Mouse (Mus musculus) midbrain, postnatal 0 days (tissue): ENCODE results near the gene Rbm15b. TPM values are rescaled to one million over a fixed set of nuclear protein-coding genes. Genes with fewer than 3 reads are reported as not detected.

Experiments used
- ATAC-seq: fragments of 200-750 bp; cut with Nextera tagmentation; 2 replicates; pipeline ENCODE4 v1.8.0; 2017; ENCODE audit warnings: moderate number of reproducible peaks, mild to moderate bottlenecking, moderate TSS enrichment, moderate library complexity; ENCODE audit not compliant: low FRiP score
- DNase-seq: peaks from one replicate; pipeline ENCODE4 v3.0.0-alpha.2; 2015; ENCODE audit warnings: low spot score
- H3K27ac ChIP-seq: fragments of 300-500 bp; sonication (generic); 2 replicates; pipeline ENCODE4 v1.5.1; 2014; ENCODE audit warnings: low read depth, mild to moderate bottlenecking, low read length, mixed read lengths
- H3K27me3 ChIP-seq: fragments of 300-500 bp; sonication (generic); 2 replicates; pipeline ENCODE4 v1.6.1; 2014; ENCODE audit warnings: low read length, control low read depth, mixed read lengths; ENCODE audit not compliant: insufficient read depth
- H3K36me3 ChIP-seq: fragments of 300-500 bp; sonication (generic); 2 replicates; pipeline ENCODE4 v1.6.1; 2014; ENCODE audit warnings: low read length, control low read depth, mixed read lengths; ENCODE audit not compliant: insufficient read depth
- H3K4me1 ChIP-seq: fragments of 300-500 bp; sonication (generic); 2 replicates; pipeline ENCODE4 v1.6.1; 2014; ENCODE audit warnings: mild to moderate bottlenecking, control low read depth, antibody characterized with exemption, low read length, mixed read lengths; ENCODE audit not compliant: insufficient read depth
- H3K4me2 ChIP-seq: fragments of 300-500 bp; sonication (generic); 2 replicates; pipeline ENCODE4 v1.6.1; 2014; ENCODE audit warnings: low read depth, mild to moderate bottlenecking, low read length, mixed read lengths; ENCODE audit not compliant: poor library complexity, severe bottlenecking
- H3K4me3 ChIP-seq: fragments of 300-500 bp; sonication (generic); 2 replicates; pipeline ENCODE4 v1.5.1; 2014; ENCODE audit warnings: low read depth, mild to moderate bottlenecking, low read length, moderate library complexity
- H3K9ac ChIP-seq: fragments of 300-500 bp; sonication (generic); replicated peaks from 2 replicates; pipeline ENCODE4 v1.6.1; 2014; ENCODE audit warnings: mild to moderate bottlenecking, low read length, moderate library complexity, mixed read lengths; ENCODE audit not compliant: poor library complexity, severe bottlenecking
- H3K9me3 ChIP-seq: fragments of 300-500 bp; sonication (generic); 2 replicates; pipeline ENCODE4 v1.6.1; 2016; ENCODE audit warnings: low read length, control low read depth
- CTCF ChIP-seq: IDR thresholded peaks from 2 replicates; pipeline ENCODE4 v1.5.1; 2016; ENCODE audit warnings: antibody characterized with exemption, mild to moderate bottlenecking
- WGBS: fragments of 180-500 bp; shearing (Covaris S2); extraction: QIAGEN DNeasy Blood & Tissue Kit; methylation state at CpG from one replicate; pipeline ENCODE4 v1.1.7; 2014; 5-methylcytosine and 5-hydroxymethylcytosine counted together
- polyA plus RNA-seq: library from polyadenylated mRNA; unstranded; fragments of >200 nt; fragmentation: Nextera tagmentation; extraction: Ambion mirVana; gene quantifications from 2 replicates; pipeline ENCODE4 v1.2.1, GENCODE M21; 2015
- total RNA-seq: library from RNA; depleted of rRNA; stranded (reverse); fragments of >200 nt; gene quantifications from 2 replicates; pipeline ENCODE4 v1.2.3, GENCODE M21; 2014

Rbm15b gene
- total and polyA plus RNA-seq, 2 experiments from 2014 or later = 12.6 to 81.6 TPM

- Histone ChIP-seq H3K9me3 (no peaks in the 10 kb centered on the region), H3K4me2 (no peak overlapping the region), H3K27ac (no peak overlapping the region), H3K36me3 (peaks cover 25% of the 10 kb centered on the region), H3K4me3 (no peak overlapping the region), H3K9ac (no peak overlapping the region), H3K4me1 (peaks cover 20% of the 10 kb centered on the region), H3K27me3 (no peaks in the 10 kb centered on the region)
- TF ChIP-seq CTCF = no peak
- WGBS = 93% methylated on average over 3 of the region's 3 CpGs
- ATAC-seq = no peak
- DNase-seq = no peak
Measured at GRCm38 (mm10) chr9:106888346-106888745, 1.1 kb upstream of the Rbm15b start.

- H3K27ac ChIP-seq = peak overlapping the region; percentile 93
- WGBS = under 1% methylated on average over 77 of the region's 107 CpGs
- DNase-seq (peak; percentile 27), ATAC-seq (no peak)
- peak overlapping the region; percentile 88 for H3K4me3 ChIP-seq
- H3K36me3 ChIP-seq = peaks cover 46% of the 10 kb centered on the region
- no peak for TF ChIP-seq CTCF
- peaks cover 23% of the 10 kb centered on the region for H3K4me1 ChIP-seq
- peak overlapping the region; percentile 94 for H3K9ac ChIP-seq
- H3K27me3 ChIP-seq = no peaks in the 10 kb centered on the region
- no peaks in the 10 kb centered on the region for H3K9me3 ChIP-seq
- H3K4me2 ChIP-seq = peak overlapping the region; percentile 97
Measured at GRCm38 (mm10) chr9:106885901-106886731, 1.1 kb downstream of the Rbm15b start.

- Histone ChIP-seq H3K27ac (peak overlapping the region; percentile 93; the same call in 1 of the 2 replicates), H3K36me3 (peaks cover 46% of the 10 kb centered on the region), H3K9me3 (no peaks in the 10 kb centered on the region)
Measured at GRCm38 (mm10) chr9:106884996-106885900, 2.0 kb downstream of the Rbm15b start.

GRCm38 (mm10) chr9:106884306-106884705 lies 2.9 kb downstream of the Rbm15b start:
- peaks cover 17% of the 10 kb centered on the region for H3K4me1 ChIP-seq
- DNase-seq (no peak), ATAC-seq (no peak)
- 36% methylated on average over 16 of the region's 16 CpGs for WGBS
- peak overlapping the region; percentile 94; the same call in 1 of the 2 replicates for H3K9ac ChIP-seq
- H3K4me3 ChIP-seq = peak overlapping the region; percentile 88
- no peak overlapping the region for H3K27ac ChIP-seq
- no peak for TF ChIP-seq CTCF
- no peaks in the 10 kb centered on the region for H3K27me3 ChIP-seq
- H3K36me3 ChIP-seq = peaks cover 43% of the 10 kb centered on the region
- H3K9me3 ChIP-seq = no peaks in the 10 kb centered on the region
- peak overlapping the region; percentile 97 for H3K4me2 ChIP-seq

More at GRCm38 (mm10) chr9:106884996-106885900, 2.0 kb downstream of the Rbm15b start:
- H3K27me3 ChIP-seq = no peaks in the 10 kb centered on the region
- peak overlapping the region; percentile 94 for H3K9ac ChIP-seq
- no peak for ATAC-seq
- WGBS = 22% methylated on average over 44 of the region's 44 CpGs
- H3K4me2 ChIP-seq = peak overlapping the region; percentile 97
- no peak for TF ChIP-seq CTCF
- DNase-seq = no peak
- H3K4me1 ChIP-seq = peaks cover 17% of the 10 kb centered on the region
- H3K4me3 ChIP-seq = peak overlapping the region; percentile 88

- 0 out of 2 replicates have a peak overlapping the region, but pooled peaks have one; percentile 19 for H3K9ac ChIP-seq
- no peak for DNase-seq
- peak overlapping the region; percentile 28 for H3K4me2 ChIP-seq
- TF ChIP-seq CTCF = no peak
- no peak for ATAC-seq
- no peak overlapping the region for H3K4me3 ChIP-seq
- H3K9me3 ChIP-seq = no peaks in the 10 kb centered on the region
- 70% methylated on average over 3 of the region's 3 CpGs for WGBS
- peaks cover 17% of the 10 kb centered on the region for H3K4me1 ChIP-seq
- no peaks in the 10 kb centered on the region for H3K27me3 ChIP-seq
- peaks cover 39% of the 10 kb centered on the region for H3K36me3 ChIP-seq
- H3K27ac ChIP-seq = no peak overlapping the region
Measured at GRCm38 (mm10) chr9:106883085-106883484, 4.1 kb downstream of the Rbm15b start.
